Mouse (Mus musculus) left cerebral cortex, postnatal 10 days (tissue): Measurements from ENCODE around the gene Cdk6. TPM values are rescaled to one million over a fixed set of nuclear protein-coding genes. Genes with fewer than 3 reads are reported as not detected.
A peak's percentile ranks its signal among the peaks of the same experiment; 100 is the strongest.

Experiments
- DNase-seq, 2 experiments: peaks; one replicate each; pipeline ENCODE4 v3.0.0; 2021 to 2022; ENCODE audit warnings: low spot score in 2 of 2, mixed read lengths in 1 of 2; ENCODE audit errors: extremely low spot score in 1 of 2
- intact Hi-C: fragments of 180-260 bp; cut with DNase I; formaldehyde crosslinking; loops from one replicate; pipeline ENCODE4 v1.15.1; 2025
- total RNA-seq, 2 experiments: library from RNA; stranded (reverse); gene quantifications; 2 replicates each; pipeline ENCODE4 v1.2.3; 2021

Cdk6 gene
- total RNA-seq, 2 experiments from 2014 or later: 8.7 to 12.0 TPM

DNA sequence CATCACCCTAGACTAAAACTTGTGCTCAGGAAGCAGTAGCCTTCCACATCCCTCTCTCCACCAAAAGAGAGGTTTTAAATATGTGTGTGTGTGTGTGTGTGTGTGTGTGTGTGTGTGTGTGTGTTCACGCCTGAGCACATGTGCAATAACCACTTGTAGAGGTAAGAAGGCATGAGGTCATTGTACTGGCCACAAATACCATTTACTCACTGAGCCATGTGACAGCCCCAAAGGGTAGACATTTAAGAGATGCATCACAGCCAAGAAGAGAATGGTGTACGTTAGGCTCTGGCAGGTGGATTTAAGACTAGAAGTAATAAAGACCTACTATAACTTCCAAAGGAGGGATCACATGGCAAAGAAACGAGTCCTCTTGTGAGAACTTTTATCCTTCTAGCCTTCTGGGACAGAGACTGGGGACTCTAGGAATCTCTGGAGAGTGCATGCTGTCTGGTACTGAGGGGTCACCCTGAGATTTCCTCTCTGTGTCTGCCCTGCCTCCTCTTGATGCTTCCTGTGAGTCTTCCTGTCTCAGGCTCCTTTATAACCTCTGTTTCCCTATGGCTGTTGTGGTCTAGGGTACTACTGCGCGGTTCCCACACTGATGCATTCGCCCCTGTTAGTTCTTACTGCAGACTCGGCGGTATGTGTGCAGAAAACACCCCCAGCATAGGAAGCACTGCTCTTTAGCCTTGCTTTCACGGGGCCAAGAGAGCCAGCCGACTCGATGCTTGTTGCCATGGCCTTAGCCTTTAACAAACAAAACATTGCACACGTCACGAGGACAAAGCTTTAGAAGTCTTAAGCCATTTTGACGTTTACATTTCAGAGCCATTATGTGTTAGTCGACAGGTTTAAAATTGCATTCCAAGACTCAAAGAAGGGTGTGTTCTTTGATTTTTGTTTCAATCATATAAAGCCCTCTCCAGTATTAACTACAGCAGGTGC, 22.0 kb downstream of the Cdk6 start:
- no peak for DNase-seq
- intact Hi-C loops: no loop called here

DNA sequence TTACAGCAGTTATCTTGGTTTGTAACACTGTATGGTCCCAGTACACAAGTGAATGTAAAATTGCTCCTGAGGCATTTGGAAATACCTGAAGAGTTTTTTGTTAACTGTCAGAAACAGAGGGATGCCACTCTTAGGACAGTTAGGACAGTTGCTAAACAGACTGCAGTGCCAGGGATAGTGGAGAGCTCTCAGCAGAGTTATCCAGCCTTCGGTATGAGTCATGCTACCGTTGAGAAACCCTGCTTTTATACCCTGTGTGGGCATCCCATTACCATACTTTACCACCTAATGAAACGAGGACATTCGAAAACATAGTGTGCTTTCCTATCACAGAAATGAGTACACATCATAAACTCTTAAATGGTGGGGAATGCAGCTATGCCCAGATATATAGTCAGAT, 25.8 kb downstream of the Cdk6 start:
- intact Hi-C loops: no loop called here
- no peak for DNase-seq

DNA sequence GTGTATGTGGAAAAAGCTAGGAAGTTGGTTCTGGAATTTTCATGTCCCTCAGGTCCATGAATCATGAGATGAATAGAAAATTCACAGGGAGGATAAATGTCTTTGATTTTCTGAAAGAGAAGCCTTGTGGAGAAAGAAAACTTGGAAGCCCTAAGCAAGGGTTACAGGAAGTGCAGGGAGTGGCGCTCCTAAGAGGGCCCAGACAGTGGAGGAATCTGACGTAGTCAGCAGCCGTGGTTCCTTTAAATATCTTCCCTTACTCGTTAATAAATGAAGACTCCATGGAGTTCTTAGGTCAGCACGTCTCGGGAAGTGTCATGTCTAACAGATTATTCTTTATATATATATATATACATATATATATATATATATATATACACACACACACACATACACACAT, 28.0 kb downstream of the Cdk6 start:
- no peak for DNase-seq
- intact Hi-C loops: no loop called here

DNA sequence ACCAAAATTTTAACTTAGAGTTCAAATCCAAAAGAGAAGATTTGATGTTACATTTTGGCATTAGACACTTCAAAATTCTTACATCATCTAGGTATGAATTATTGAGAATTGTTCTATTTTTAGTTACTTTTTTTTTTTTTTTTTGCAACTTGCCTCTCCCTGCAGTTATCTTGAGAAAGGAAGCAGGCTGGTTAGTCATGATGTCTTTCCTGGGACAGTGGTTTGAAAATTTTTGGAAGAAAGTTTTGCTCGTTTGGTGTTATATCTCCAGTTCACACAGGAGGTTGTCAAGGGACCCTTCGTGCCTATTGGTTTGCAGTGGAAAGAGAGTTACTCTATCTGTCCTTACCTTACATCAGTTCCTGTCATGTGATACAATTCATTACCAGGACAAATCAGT, 29.9 kb downstream of the Cdk6 start:
- intact Hi-C loops: no loop called here
- no peak for DNase-seq

DNA sequence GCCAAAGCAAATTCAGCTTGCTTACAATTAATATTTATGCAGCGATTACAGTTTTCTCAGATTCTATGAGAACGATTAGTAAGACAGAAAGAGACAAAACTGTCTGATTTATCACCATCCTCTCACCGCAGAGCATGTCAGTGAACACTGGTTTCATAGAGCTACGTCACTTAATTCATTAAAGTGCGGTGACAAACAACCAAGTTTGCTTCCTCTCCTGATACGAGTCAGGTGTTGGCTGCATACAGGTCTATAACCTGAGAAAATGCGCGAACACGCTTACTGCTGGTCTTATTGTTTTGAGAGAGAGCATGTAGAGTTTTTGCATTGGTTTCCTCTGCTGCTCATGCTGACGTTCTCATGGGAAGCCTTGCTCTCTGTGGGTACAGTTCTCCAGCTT, 31.9 kb downstream of the Cdk6 start:
- no peak for DNase-seq
- intact Hi-C loops: no loop called here

DNA sequence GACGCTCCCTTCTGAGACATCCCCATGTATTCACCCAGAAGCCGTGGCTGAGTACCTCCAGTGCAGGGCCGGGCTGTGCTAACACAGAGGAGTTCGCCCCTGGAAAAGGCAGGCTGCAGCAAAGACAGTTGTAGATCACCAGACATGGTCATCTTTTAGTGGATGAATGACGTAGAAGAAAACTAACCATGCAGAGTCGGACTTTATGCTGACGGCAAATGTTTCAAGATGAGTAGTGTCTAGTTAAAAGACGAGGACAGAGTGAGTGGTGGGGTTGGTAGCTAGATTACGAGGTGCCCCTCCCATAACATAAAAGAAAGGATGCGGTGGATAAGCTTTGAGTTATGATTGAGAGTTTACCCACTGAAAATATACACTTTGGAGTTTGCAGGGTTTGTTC, 33.5 kb downstream of the Cdk6 start:
- no peak for DNase-seq
- intact Hi-C loops: no loop called here

DNA sequence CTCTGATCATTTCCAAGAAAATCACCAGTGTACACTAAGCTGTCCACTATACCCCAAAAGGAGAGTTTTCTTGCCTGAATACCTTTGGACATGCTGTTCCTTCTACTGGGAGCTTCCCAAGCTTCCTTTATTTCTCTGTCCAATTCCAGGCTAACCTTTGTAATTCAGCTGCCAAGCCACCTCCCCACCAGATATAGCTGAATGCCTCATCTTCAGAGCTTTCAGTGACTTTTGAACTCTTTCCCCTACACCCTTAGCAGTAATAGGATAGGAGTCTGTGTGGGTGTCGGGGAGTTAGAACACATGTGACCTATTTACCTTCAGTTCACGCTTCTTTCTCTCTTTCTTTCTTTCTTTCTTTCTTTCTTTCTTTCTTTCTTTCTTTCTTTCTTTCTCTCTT, 34.9 kb downstream of the Cdk6 start:
- intact Hi-C loops: no loop called here
- DNase-seq: no peak

DNA sequence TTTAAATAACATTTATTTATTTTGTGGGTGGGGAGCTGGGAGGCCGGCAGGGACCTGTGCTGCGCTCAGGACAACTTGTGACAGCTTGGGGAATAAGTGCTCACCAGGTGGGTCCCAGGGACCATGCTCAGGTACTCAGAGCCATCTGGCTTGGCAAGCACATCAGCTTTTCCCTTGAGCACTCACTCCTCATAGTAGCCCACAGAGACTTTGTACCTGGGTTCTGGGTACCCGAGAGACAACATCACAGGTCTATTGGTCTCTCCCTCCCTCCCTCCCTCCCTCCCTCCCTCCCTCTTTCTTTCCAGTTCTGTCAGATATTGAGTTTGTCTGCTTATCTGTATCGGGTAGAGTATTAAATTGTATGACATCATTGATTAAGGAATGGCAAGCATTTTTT, 38.0 kb downstream of the Cdk6 start:
- no peak for DNase-seq
- intact Hi-C loops: no loop called here

DNA sequence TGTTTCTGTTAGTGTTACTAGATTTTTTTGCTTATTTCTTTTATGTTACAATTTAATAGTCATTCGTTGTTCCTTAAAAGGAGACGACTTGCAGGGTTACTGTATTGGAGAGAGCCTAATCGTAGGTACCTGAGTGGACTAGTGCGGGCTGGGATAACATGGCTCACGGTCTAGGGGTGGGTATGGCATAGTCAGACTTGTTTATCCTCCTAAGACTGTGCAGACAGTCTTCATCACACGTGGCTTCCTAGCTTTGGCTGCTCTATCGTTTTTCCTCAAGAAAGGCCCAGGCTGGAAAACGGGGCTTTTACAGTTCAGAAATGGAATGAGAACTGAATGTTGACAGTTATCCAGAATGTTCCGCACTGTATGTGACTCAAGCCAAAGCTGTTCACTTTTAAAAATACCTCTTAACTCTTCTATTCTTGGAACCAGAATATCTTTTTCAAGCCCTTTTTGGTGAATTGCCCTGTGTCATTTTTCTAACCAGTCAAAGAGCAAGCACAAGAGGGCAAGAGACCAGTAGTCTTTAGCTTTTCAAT, 39.5 kb downstream of the Cdk6 start:
- no peak for DNase-seq
- intact Hi-C loops: no loop called here

DNA sequence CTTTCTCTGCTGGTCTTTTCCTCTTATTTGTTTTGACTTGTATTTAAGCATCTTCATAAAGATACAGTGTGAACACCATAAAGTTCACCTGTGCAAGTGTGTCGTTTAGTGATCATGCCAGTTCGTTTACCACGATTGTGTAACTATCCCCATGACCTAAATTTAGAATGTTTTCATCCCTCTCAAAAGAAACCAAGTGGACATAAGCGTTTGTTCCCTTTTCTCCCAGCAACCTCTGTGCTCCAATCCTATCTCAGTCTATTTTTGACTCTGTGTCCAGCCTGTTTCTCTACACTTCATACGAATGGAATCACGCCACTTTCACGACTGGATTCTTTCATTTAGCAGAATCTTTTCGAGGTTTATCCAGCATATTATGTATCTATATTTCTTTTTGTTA, 40.5 kb downstream of the Cdk6 start:
- intact Hi-C loops: no loop called here

DNA sequence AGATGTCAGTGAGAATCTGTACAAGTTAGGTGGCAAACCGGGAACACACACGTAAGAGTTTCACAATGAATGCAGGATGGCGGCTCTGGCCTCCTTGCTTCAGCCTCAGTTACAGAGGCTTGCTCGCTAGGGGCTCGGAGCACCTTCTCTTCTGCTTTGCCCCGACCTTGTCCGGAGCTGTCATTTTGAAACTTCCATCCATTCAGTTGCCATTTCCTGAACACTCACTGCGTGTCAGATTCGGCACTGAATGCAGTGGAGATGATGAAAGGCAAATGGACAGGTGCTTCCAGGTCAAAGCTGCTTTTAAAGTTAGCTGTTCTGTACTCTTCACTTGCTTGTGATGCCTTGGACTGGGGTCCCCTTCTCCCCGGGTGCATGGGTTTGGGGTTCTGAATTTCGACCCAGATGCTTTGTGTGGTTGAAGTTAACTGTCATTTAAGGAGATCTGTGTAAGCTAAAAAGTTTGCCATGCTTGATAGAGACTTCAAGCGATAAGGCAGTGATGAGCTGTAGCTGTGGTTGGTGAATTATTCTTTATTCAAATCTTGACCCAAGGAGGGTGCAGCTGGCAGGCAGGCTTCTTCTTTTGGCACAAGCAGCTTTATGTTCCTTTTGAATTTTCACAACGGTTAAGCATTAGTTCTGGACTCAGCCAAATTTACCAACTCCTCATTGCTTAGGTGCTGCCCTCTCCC, 41.2 kb downstream of the Cdk6 start:
- intact Hi-C loops: no loop called here
- DNase-seq: no peak

More for the DNA sequence above, 40.5 kb downstream of the Cdk6 start:
- DNase-seq: no peak

DNA sequence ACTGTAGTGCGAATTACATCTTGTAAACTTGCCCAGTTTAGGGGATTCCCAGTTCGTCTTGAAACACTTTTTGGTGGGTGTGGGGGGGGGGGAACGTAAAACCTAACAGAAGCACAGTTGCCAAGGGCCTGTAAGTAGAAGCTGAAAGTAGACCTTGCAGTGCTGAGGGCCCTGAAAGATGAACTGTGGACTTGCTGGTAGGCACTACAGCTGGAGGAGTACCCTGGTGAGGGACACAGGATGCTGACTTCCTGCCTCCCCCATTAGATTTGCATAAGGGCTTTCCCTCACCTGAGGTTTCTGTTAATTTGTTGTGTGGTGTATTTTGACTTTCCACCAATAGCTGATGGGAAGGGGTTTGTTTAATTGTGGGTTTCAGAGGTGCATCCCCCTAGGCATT, 42.3 kb downstream of the Cdk6 start:
- intact Hi-C loops: no loop called here
- no peak for DNase-seq

DNA sequence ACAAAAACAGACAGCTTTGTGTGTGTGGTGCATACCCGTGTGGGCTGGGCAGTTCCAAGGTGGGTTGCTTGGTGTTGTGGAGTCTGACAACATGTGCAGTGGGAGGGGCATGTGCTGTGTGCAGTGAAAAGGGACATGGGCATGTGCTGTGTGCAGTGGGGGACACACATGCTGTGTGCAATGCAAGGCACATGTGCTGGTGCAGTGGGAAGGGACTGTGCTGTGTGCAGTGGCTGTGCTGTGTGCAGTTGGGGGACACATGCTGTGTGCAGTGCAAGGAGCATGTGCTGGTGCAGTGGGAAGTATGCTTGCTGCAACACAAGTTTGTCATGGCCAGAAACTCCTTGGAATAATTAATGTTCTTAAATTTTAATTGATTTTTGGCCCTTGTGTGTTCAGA, 43.8 kb downstream of the Cdk6 start:
- DNase-seq: no peak
- intact Hi-C loops: no loop called here

DNA sequence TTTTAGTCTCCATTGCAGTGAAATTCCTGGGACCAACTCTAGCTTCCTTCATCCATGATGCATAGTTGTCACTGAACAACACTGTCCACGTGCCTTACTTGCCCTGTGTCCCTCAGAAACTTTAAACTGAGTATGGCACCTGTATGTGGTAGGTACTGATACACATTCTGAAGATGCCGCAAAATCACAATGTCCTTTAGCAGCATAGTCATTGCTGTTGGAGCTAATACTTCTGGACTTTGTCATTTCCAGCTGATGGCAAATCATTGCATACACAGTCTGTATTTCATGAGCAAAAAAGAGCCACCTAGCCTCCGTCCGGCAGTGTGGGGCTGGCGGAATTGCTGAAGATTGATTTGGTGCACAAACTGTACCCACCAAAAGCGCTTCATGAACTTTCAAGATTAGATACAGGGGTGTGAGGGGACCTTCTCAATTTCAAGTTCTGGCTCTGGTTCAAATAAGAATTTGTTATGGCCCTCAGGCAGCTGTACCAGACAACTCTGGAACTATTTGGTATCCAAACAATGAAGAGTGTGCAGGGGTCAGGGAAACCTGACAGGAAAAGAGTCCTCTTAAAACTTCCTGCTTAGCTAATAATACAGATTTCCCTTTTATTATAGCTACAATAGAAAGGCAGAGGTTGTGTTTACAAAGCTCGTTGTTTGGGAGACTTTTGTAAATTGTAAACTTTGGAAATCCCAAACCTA, 44.9 kb downstream of the Cdk6 start:
- no peak for DNase-seq
- intact Hi-C loops: no loop called here

DNA sequence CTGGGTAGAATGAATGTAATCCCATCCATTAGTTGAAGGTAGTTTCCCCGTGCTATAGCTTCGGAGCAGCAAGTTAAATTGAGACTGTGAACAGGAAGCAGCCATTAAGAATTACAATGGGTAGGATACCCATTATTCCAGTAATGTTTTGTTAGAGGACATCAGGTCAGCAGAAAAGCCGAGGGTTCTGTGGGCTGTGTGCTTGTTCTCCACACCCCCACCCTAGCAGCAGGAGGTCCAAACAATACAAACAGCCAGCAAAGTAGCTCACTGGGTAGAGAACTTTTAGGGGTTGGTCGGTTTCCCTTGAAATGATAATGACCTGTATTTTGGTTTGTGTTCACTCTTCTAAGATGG, 45.4 kb downstream of the Cdk6 start:
- intact Hi-C loops: no loop called here
- DNase-seq: no peak

DNA sequence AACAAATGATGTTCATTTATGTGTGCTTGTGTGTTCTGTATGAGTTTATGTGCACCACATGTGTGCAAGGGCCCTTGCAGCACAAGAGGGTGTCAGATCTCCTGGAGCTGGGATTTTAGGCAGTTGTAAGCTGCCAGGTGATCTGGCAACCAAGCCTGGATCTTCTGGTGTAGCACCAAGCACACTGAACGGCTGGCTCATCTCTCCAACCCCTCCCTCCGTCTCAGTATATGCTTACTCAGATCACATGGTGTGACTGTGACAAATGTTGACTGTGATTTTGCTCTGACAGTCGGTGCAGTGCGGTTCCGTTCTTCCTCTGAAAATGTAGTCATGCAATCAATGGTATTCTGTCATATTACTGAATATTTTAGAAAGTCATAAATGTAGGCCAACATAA, 45.9 kb downstream of the Cdk6 start:
- intact Hi-C loops: no loop called here
- no peak for DNase-seq

DNA sequence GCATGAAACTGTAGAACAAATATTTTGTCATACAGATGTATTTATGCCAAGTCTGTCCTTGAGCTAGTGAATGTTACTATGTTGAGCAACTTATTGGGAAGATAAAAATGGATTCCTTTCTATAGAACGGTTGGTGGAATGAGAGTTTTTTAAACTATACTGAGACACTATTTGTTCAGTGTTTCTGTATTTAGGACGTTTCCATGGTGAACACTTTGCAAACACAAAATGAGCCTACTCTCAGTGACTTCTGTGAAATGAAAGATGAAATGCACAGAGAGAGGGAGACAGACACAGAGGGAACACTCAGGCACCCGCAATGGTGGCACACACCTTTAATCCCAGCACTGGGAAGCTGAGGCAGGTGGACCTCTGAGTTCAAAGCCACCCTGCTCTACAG, 51.6 kb downstream of the Cdk6 start:
- DNase-seq: peak in 1 of 2 experiments; percentile 38
- intact Hi-C loops: no loop called here

DNA sequence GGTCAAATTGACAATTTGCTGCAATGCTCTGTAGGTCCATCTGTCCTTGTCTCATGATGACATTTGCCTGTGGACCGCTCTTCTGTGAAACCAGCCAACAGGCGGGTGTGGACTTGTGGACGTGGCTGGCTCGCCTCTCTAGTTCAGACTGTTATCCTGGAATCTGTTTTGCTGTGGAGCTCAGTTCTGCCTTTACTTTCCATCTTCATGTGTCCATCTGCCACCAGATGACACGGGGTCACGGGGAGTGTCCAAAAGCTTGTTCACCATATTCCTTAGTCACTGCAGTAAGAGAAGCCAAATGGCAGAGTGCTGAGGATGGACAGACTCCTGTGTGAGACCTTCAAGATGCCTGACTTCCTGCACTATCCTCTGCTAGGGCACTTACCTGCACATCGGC, 52.9 kb downstream of the Cdk6 start:
- no peak for DNase-seq
- intact Hi-C loops: no loop called here

DNA sequence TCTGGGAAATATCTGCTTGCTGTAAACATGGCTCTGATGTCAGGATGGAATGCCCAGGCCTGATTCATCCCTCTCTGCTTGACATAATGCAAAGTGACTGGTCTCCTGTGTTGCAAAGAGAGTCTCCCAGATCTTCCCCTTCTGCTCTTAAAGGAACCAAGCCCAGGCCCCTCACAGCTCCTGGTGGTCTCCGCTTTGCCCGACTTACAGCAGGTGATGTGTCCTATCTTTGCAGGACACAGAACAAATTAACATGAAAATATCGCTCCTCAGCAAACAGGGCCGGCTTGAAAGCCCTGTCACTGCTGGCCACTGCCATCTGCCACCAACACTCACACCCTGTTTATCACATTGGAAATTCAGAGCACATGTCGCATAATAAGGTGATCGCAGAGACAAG, 53.7 kb downstream of the Cdk6 start:
- DNase-seq: no peak

DNA sequence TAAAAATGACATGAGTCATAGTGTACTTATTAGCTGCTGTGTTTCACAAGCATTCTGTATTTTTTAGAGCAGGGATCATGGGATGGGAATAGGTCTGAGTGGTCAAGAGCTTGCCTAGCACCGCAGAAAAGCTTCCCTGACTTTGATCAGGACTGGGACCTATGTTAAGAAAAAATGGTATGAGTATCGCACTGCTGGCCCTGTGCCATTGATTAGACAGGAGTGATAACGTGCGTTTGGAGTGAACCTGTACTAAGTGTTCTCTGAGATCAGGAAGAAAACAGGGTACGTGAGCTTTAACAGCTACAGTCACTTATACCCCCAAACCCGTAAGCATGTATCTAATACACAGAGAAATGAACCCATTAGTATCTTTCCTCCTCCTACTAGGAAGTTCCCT, 54.9 kb downstream of the Cdk6 start:
- DNase-seq: no peak
- intact Hi-C loops: no loop called here

More for the DNA sequence above, 53.7 kb downstream of the Cdk6 start:
- intact Hi-C loops: no loop called here
